Mouse (Mus musculus): ENCODE measurements around the gene 9130230L23Rik.

- TF ChIP-seq CTCF (IDR thresholded peaks at IDR 0.05; ENCODE audit: borderline replicate concordance, extremely low read depth, insufficient read depth, insufficient read length) (no peak), POLR2A (IDR thresholded peaks at IDR 0.05; ENCODE audit: borderline replicate concordance, extremely low read depth, insufficient read depth, insufficient read length, poor library complexity, severe bottlenecking) (no peak)
Measured at GRCm38 (mm10) chr5:65934783-65935182, 69.3 kb downstream of the 9130230L23Rik start, which contains the start of gene Chrna9.
